Mouse (Mus musculus) testis, postnatal 10 days (tissue): ENCODE data around the gene Carm1.
A peak's percentile ranks its signal among the peaks of the same experiment; 100 is the strongest.
"Not testable (repeated sequence)": the region's sequence is repeated elsewhere in the genome, so short reads cannot be mapped to it uniquely, and the experiment has no call there.

Experiments
- DNase-seq: peaks from one replicate; pipeline ENCODE4 v3.0.0; 2021; ENCODE audit warnings: low spot score

The Carm1 gene

DNA sequence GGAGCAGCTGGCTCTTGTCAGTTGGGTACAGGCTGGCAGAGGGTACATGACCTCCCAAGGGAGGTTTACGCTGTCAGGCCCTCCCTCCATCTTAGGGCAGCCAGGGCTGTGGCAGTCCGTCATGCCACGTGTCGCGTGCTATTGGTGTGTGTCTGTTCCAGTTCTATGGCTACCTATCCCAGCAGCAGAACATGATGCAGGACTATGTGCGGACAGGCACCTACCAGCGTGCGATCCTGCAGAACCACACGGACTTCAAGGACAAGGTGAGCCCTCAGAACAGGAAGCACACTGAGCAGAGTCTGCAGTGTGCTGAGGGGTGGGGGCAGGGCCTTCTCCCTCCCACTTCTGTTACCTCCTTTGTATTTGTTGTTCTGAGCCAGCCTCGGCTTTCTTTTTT is 28.6 kb downstream of the Carm1 start:
- DNase-seq = no peak

DNA sequence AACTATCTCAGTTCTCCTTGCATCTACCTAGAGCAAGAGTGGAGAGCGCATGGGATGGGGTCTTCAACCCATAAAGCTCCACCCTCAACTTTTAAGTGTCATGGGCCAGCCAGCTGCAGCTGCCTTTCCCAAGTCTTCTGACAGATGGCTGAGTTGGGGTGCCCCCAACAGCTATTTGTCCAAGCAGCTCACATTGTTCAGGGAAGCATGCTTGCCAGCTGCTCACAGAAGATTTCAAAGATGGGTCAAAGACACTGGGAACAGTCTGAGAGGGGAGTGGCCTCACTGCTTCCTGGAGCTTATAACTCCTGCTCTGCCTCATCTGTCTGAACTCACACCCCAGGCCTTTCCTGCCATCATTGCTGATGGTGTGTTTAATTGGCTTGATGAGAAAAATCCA is 29.6 kb downstream of the Carm1 start:
- no peak for DNase-seq

DNA sequence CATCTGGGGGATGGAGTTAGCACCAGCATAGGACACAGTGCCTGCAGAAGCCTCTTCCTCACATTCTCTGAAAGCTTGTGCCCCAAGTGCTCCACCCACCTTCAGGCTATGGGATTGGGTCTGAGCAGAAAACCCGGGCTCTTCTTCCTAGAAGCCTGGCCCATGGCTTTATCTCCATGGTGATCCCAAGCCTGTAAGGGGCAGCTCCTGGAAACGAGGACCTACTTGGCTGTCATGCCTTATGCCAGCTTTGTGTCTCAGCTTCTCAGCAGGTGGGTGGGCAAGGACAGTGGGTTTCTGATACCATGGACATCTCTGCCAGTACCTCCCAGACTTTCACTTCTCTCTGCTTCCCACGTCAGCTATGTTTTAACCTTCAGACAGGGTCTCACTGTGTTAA is 31.5 kb downstream of the Carm1 start:
- no peak for DNase-seq

DNA sequence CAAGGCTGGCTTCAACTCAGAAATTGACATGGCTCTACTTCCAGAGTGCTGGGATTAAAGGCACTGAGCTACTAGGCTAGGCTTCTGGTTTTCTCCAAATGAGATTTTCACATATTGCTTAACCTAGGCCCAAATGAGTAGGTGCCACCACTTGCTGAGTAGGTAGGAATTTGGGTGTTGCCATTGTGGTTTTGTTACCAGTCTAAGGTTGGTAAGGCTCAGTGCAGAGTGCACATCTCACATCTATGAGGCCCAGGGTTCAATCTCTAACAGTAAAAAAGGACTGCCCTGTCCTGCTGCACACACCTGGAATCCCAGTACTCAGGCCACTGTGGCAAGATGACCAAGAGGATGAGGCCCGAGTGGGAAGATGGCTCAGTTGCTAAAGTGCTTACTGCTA is 38.7 kb downstream of the Carm1 start:
- DNase-seq = no peak

DNA sequence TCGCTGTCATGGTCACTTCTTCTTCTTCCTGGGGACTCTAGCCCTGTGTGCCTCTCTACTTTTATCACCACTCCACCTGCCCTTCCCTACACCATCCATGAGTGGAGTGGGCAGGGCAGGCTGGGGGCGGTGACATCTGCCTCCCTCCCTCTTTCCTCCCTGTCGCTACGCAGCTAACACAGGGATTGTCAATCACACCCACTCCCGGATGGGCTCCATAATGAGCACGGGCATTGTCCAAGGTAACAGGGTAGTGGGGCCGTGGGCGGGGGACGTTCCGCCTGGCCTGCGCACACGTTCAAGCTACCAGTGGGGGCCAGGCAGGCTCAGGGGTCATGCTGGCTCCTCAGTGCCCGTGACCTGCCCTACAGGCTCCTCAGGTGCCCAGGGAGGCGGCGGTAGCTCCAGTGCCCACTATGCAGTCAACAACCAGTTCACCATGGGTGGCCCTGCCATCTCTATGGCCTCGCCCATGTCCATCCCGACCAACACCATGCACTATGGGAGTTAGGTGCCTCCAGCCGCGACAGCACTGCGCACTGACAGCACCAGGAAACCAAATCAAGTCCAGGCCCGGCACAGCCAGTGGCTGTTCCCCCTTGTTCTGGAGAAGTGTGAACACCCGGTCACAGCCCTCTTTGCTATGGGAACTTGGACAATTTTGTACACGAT is 41.1 kb downstream of the Carm1 start:
- no peak for DNase-seq

DNA sequence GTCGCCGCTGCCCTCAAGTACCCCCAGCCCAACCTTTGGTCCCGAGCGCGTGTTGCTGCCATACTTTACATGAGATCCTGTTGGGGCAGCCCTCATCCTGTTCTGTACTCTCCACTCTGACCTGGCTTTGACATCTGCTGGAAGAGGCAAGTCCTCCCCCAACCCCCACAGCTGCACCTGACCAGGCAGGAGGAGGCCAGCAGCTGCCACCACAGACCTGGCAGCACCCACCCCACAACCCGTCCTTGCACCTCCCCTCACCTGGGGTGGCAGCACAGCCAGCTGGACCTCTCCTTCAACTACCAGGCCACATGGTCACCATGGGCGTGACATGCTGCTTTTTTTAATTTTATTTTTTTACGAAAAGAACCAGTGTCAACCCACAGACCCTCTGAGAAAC is 41.7 kb downstream of the Carm1 start:
- DNase-seq = no peak

DNA sequence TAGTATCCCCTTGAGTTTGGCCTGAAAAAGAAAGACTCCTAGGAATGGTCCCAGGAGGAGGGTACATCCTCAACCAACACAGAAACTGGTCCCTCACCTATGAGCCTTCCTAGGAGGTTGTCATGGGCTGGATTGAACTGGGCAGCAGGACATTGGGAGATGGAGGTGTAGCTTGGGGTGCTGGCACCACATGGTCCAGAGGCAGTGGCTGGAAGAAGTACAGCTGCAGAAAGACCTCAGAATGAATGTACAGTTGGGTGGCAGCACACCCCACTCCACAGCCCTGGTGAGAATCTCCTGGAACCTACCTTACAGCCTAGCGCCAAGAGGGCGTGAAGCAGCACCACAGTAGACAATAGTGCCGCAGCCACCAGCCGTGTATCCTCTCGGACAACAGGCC is 42.8 kb downstream of the Carm1 start:
- no peak for DNase-seq

DNA sequence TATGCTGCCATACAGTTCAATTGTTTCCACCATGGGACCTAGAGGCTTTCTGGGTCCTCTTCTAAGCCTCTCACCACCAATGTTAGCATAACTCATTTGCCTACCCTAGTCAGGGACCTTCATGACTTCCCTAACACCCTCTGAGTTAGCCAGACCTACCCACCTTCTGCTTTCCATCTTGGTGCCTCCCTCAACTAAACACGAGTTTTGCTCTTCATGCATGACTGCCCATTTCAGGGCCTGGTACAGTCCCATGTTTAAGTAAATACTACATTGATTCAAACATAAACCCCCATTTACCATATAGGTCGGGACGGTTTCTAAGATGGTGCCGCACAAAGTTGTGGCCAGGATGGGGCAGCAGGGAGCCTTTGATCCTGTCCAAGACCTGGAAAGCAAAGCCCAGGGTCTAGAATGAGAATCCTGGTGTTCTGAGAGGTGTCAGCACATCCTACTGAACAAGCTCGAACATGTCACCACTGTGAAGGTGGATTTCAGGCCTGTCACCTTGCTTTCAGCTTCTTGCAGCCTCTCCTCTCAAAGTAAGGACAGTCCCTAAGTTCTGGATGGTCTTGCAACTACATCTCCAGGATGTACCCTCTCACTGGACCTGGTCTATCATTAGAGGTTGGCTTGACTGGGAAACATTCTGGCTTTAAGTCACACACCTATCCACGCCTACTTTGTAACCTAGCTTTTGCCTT is 44.6 kb downstream of the Carm1 start:
- DNase-seq = no peak

DNA sequence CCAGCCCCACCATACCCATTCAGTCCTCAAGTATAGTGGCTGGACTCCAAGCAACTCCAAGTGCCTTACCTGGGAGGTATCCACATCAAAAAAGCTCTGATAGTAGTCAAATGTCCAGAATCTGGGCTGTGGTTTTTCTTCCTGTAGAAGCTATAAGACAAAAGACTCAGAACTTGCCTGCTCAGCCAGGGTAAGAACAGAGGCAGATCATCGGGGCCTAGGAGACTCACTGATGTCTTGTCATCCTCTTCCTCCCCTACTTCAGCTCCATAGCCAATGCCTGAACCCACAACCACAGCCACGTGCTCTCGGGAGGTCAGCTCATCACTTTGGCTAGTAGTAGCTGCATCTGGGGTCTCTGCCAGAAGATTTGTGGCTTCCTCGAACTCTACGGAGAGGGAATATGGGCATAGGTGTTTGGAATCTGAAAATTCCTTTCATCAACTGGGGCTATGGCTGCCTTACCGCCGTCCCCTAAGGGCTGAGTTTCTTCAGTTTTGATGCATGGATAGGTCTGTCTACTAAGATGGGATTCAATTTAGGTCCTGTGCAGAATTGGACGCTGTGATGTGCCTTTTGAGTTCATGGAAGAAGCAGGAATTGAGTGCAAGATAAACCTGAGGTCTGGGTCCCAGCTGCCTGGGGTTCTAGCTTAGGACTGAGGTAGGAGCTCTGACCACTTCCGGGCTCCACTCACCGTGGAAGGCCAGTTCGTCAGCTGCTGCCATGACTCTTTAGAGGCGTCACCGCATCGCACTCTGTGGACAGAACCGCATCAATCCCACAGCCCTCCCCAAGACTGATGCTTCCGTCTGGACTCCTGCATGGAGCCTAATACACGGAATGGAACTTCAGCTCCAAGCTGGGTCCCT is 45.4 kb downstream of the Carm1 start:
- no peak for DNase-seq

DNA sequence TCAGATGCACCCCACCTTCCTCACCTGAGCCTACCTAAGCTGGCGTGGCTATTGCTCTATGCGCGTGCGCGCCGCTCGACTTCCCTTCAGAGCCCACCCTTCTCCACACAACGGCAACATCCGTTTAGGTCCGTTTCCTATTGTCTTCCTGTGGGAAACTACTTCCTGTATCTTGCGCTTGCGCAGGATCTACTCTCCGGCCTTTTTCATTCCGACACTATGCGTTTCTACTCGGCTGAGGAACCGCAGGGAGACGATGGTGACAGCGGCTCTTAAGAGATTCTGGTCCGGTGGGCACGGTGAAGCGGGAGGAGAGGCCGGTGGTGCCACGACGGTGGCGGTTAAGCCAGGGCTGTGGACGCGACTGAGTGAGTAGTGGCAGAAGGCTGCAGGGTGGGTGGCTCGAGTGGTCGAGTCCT is 46.0 kb downstream of the Carm1 start, which contains the start of the genes Timm29 and Yipf2:
Gene Timm29, plus strand, starts transcription at position 20 of the 419 bp plus-strand sequence.
Gene Yipf2, minus strand, starts transcription at position 126 of the 419 bp plus-strand sequence.
- peak; percentile 84 for DNase-seq

DNA sequence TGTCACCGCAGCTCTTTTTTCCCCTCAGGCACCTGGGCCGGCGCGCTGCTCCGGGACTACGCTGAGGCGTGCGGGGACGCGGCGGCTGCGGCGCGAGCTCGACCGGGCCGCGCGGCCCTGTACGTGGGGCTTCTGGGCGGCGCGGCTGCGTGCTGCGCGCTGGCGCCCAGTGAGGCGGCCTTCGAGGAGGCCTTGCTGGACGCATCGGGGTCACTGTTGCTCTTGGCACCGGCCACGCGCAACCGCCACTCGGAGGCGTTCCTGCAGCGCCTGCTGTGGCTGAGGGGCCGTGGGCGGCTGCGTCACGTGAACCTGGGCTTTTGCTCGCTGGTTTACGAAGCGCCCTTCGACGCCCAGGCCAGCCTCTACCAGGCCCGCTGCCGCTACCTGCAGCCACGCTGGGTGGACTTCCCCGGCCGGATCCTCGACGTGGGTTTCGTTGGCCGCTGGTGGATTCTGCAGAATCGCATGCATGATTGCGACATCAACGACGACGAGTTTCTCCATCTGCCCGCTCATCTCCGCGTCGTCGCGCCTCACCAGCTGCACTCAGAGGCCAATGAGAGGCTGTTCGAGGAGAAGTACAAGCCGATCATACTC is 46.5 kb downstream of the Carm1 start:
- DNase-seq = peak; percentile 72

DNA sequence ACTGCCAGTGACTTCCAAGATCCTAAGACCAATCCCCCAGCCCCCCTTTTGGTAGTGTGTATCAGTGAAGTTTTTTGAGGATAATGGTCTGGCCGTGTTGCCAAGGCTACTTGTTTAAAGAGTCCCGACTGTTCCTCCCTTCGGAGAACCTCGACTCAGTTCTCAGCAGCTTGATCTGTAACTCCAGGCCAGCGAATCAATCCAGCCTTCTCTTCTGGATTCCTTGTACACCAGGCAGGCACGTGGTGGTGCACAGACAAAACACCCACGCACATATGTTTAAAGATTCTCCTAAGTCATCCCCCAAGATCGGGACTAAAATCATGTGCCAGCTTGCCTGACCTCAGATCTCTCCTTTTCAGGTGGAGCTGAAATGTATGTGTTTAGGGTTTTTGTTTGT is 47.7 kb downstream of the Carm1 start:
- not testable (repeated sequence) for DNase-seq

DNA sequence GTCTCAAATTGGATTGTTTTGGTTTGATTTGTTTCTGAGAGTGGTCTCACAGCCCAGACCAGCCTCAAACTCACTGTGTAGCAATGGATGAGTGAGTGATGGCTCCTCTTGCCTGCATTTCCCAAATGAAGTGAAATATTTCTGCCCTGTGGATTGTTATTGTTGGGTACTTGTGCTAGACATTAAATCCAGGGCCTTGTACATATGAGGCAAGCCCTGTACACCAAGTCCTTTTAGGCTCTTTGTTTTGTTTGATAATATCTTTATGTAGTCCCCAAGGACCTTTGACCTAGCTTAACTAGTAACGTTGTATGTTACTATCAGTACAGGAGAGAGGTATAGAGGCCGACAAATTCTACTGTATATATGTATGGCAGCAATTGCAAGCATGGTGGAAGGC is 48.1 kb downstream of the Carm1 start:
- DNase-seq = no peak

DNA sequence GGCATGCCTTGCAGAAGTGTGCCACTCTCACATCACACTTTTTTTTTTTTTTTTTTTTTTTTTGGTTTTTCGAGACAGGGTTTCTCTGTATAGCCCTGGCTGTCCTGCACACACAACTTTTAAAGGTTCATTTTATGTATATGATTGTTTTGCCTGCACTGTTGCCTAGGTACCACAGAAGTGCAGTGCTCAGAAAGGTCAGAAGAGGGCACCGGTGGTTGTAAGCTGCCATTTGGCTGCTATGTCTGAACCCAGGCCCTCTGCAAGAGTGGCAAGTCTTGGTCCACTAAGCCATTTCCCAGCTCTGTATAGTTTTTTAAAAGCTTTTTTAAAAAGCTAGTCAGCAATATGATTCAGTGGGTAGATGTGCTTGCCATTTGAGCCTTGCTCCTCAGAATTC is 51.5 kb downstream of the Carm1 start:
- no peak for DNase-seq

DNA sequence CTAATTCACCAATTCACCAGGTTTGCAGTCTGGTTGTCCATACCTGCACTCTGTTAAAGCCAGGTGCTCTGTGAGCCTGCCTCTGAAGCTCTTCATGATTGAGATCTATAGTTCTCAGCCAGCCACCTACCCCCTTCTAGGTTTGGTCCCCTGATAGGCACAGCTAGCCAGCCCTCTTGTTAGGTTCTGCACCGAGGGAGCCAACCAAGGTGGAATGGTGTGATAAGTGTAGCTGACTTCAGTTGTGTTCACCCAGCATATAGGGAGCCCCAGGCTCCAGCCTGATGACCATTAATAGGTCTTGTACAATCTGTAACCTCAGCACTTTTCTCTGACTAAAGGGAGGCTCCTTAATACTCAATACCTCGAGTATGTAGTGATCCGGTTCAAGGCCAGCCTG is 53.5 kb downstream of the Carm1 start:
- no peak for DNase-seq

DNA sequence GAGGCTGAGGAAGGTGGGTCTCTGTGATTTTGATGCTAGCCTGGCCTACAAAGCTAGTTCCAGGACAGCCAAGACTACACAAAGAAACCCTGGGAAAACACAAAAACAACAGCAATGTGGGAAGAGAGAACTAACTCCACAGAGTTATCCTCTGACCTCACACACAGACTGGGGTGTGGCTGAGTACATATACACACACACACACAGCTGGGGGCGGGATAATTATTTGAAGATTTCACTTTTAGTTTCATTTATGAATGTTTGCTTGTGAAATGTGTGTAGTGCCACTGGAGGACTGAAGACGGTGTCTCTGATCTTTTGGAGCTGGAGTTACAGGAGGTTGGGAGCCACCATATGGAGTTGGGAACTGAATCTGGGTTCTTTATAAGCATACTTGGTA is 54.4 kb downstream of the Carm1 start:
- no peak for DNase-seq

DNA sequence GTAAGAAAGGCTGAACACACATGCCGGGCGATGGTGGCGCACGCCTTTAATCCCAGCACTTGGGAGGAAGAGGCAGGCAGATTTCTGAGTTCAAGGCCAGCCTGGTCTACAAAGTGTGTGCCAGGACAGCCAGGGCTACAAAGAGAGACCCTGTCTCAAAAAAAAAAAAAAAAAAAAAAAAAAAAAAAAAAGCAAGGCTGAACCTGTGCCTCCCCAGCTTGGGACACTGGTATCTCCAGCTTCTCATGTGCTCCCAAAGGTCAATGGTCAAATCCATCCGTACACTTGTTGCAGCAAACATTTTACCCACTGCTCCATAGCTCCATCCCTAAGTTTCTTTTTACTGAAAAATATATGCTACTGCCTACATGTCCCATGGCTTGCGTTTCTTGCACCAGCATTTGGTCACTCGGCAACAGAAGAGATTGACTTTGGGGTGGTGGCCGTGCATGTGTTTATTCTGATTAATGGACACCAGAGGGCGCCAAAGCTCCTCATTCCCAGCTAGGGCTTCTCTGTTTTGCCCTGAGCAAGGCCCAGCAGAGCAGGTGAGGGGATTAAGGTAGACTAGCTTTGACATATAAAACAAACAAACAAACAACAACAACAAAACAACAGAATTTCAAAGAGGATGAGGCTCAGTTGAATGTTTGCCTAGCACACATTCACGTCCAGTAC is 55.2 kb downstream of the Carm1 start:
- DNase-seq = peak; percentile 69

DNA sequence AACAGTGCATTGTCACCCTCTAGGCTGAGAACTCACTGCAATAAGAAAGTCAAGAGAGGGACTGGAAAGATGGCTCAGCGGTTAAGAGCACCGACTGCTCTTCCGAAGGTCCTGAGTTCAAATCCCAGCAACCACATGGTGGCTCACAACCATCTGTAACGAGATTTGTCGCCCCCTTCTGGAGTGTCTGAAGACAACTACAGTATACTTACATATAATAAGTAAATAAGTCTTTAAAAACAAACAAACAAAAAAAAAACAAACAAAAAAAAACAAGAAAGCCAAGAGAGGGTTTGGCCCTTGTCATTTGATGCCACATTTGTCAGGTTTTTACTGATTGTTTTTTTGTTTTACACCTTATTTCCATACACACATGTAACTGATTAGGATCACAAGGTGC is 57.4 kb downstream of the Carm1 start:
- DNase-seq = no peak

DNA sequence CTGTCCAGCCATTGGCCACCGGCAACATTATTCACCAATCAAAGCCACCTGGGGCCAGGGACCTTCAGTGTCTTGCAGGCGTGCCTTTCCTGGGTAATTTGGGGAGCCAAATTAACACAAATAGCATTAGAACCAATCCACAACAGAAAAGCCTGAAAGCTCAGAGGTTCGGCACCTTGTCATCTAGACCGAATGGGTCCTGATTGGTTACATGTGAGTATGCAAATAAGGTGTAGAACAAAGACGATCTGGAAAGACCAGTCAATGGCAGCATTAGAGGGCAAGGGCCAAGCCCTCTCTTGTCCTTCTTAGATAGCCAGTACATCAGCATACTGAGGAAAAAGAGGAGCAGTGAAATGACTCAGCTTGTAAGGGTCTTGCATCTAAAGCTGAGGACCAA is 59.2 kb downstream of the Carm1 start:
- no peak for DNase-seq

DNA sequence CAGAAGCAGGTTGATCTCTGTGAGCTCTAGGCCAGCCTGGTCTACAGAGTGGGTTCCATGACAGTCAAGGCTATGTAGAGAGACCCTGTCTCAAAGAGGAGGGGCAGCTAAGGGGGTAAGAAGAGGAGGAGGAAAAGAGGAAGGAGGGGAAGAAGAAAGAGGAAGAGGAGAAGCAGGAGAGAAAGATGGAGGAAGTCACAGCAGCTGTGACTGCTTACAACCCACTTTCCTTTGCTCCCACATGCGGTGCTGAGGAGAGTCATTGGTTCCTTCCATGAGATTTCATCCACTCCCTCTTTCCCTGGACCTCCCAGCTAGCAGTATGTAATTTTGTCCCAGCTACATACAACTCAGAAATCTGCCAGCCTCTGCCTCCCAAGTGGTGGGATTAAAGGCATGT is 60.0 kb downstream of the Carm1 start:
- DNase-seq = no peak

DNA sequence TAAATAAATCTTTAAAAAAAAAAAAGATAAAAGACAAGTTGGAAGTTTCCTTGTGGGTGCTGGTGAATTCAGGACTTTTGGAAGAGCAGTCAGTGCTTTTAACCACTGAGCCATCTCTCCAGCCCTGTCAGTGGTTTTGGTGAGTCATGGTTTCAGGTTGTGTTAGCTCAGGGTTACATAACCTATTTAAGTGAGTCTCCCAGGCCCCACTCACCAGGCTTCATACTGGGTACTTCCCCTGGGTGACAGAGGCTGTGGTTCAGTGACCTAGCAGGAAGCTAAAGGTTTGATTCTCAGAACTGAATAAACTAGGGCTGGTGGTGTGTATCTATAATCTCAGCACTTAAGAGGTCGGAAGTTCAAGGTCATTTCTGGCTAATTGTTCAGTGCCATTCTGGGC is 63.2 kb downstream of the Carm1 start:
- no peak for DNase-seq
